Mouse (Mus musculus) adrenal gland, postnatal 36 days (tissue): ENCODE data around the gene Fank1. TPM values are rescaled to one million over a fixed set of nuclear protein-coding genes. Genes with fewer than 3 reads are reported as not detected.

ENCODE experiments used
- DNase-seq, 2 experiments: peaks; one replicate each; pipeline ENCODE4 v3.0.0; 2021; ENCODE audit warnings: mixed read lengths in 1 of 2
- total RNA-seq, 2 experiments: library from RNA; stranded (reverse); gene quantifications; 2 replicates each; pipeline ENCODE4 v1.2.3; 2021

Gene Fank1
- total RNA-seq, 2 experiments from 2014 or later = 0.50 TPM; not detected in 1

- DNase-seq = no peak
These were observed 8.6 kb upstream of the Fank1 start for GRCm38 (mm10) chr7:133768027-133768426.

DNA sequence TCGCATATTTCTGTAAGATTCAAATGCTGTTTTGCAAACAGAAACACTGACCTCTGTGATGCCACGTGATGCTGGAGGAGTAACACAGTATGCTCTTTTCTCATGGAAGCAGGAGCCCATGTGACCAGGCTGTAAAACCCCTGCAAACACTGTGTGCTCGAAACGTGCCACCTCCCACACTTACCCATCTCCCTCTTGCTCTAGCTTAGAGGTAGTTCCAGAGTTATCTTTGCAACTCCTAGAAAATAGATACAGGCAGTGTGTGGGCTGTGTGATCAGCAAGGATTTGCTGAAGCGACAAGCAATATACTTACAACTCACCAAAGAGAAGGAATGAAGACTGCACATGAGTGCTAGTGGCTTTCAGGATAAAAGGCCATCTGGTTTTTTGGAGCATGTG, 8.1 kb upstream of the Fank1 start:
- DNase-seq = no peak

GRCm38 (mm10) chr7:133775179-133775578, 1.5 kb upstream of the Fank1 start:
- DNase-seq = peak; percentile 58 to 60

DNA sequence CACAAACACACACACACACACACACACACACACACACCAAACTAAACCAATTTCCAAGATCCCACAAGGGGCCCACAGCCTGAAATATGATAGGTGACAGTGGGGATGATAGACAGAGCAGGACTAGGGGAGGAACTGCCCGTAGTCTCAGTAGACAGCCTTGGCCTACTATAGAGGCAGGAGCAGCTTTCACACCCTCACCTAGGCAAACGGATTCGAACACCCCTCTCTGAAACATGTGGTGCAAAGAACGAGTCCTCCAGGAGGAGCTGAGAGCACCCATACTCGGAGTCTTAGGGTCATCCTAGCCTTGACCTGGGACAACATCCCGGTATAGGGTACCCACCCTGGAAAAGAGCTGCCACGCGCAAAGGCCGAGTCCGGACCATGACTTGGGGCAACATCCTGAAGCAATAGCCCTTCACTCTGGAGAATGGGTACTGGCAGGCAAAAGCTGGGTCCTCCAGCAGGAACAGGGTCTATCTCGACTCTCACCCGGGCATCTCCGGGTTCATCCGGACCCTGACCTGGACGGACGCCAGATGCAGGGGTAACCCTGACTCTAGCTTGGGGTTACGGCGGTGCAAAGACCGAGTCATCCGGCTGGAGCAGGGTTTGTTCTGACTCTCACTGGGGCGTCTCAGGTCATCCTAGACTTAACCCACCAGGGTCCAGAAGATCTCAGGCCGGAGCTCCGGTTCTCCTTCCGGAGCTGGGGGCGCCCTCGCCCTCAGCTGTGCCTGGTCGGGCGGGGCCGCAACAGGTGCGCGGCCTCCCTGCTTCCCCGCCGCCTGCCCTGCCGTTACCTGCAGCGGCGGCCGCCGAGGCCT, 650 bp upstream of the Fank1 start:
- peak; percentile 51 to 62 for DNase-seq

DNA sequence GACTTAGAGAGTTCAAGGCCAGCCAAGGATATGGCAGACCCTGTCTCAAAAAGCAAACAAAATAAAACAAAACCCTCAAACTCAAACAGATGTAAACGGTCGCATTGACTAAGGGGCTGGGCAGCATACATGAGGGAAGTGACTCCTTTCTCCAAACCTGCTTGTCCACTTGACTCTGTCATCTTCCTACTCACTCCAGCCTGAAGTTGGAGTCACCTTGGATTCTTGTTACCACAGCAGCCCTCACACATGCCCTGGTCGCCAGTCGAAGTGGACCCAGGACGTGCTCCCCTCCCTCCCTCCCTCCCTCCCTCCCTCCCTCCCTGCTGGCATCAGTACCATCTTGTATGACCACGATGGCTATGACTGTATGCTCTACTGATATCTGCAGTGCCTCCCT, 4.9 kb downstream of the Fank1 start:
- DNase-seq = no peak

DNA sequence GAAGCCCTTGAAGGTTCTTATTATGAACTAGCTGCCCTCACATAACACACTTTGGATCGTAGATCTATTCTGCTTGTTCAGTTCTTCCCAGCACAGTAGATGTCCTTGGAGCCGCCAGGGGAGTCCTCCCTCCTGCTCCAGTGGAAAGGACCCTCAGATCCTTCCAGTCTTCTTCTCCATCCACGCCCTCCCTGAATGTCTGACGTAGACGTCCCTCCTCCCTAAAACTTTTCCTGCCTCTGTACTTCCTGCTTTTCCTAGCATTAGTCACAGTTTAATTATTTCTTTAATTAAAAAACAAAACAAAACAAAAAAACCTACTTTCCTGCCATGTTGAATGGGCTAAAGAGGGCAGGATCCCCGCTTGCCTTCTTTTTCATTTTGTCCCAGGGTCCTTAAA, 5.3 kb downstream of the Fank1 start:
- no peak for DNase-seq

DNA sequence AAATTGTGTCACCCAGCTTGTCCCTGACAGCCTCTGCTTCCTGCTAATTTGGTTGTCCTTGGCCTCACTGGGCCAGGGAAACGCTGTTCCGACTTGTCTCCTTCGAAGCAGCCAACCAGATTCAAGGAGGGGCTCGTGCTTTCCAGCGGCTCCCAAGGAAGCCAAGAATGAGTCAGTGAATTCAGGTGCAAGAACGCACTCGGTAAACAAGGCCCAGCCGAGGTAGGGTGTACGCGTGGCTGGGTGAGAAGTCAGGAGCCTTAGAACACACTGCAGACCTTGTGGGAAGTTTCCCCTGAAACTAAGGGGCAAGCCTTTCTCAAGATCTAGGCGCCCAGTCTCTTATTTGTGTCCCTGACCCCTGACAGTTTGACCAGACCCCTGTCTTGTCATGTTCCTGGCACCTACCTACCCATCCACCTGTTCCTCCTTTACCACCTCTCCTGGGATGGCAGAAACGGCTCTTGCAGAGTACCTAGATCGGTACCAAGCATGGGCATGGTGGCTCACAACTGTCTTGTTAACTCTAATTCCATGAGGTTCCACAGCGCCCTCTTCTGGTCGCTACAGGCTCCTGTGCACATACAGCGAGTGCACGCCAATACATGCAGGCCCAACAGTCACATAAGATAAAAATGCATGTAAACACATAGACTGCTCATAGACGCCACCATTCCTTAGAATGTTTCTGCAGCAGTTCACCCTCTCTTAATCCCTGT, 6.2 kb downstream of the Fank1 start, which contains the start of gene Dhx32:
Gene Dhx32 (minus strand): TSS at position 10 of the 719 bp plus-strand sequence.
- DNase-seq = peak; percentile 88 to 89

DNA sequence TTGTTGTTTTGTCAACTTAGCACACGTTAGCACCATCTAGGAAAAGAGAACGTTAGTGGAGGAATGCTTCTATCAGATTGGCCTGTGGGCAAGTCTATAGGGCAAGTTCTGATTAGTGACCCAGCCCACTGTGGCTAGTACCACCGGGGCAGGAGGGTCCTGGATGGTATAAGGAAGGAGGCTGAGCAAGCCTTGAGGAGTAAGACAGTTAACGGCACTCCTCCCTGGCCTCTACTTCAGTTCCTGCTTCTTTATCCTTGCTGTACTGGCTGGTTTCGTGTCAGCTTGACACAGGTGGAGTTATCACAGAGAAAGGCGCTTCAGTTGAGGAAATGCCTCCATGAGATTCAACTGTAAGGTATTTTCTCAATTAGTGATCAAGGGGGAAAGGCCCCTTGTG, 10.9 kb downstream of the Fank1 start:
- no peak for DNase-seq

DNA sequence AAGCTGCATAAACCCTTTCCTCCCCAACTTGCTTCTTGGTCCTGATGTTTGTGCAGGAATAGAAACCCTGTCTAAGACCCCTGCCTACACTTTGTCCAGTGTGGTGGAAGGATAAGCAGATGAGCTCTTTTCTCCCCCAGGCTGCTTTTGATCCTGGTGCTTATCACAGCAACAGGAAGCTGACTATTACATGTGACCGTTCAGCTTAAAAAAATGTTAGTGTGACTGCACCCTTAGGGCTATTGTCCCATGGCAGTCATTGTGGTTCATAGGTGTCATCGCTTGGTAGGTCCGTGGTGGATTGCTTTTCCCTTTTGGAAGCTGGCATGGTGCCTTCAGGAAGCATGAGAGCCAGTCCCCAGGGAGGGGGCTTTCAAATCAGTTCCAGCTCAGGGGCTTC, 11.5 kb downstream of the Fank1 start:
- no peak for DNase-seq

DNA sequence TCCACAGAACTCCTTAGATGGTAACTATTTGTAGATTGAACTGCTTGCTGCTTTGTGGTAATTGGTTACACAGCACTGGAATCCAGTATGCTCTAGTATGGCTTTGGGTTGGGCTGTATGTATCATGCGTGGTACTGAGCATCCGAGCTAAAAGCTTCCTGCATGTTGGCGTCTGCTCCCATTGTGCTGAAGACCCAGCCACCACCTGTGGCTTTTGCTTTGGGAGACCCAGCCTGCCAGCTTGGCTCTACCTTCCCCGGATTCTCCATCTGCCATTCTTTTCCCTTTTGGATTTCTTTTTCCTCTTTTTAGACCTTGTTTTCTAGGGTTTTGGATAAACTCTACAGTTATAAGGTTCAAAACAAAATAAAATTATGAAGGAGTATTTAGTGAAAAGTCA, 13.5 kb downstream of the Fank1 start:
- DNase-seq = no peak

- no peak for DNase-seq
These were observed 14.1 kb downstream of the Fank1 start for GRCm38 (mm10) chr7:133790608-133791229.

GRCm38 (mm10) chr7:133792771-133793170, 16.1 kb downstream of the Fank1 start:
- no peak for DNase-seq

- DNase-seq = peak; percentile 66 to 82
These were observed 16.8 kb downstream of the Fank1 start for GRCm38 (mm10) chr7:133793248-133794131.

DNA sequence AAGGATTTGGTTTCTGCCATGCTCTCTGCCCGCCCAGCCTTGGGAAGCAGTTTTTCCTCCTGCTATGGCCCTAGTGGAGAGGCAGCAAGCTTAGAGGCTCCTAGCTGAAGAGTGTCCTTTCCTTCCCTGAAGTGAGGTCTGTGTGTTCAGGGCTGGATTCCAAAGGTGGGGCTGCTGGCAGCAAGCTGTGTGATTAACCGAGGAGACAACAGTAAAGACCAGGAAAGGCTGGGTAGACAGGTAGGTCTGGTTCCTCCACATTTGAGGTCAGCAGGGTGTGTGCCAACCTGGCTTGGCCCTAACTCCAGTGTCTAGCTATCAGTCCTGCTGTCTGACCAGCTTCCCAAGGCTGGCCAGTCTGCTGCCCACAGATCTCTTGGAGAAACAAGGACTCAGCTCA, 18.1 kb downstream of the Fank1 start:
- DNase-seq = no peak

DNA sequence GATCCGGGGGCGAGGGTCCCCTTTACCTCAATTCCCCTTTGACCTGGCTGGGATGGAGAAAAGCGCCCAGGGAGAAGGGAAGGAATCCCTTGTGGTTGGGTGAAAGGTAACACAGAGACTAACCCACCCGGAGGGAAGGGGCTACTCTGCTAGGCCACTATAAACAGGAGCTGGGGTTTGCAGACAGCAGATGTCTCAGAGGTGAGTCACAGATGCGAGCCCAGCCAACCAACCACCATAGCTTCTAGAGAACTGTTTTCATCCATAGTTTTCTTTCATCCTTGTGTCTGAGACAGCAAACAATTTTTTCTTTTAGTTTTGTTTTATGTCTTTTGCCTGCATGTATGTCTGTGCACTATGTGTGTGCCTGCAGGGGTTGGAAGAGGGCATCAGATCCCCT, 23.3 kb downstream of the Fank1 start:
- no peak for DNase-seq

GRCm38 (mm10) chr7:133801823-133802222, 25.2 kb downstream of the Fank1 start:
- DNase-seq = peak; percentile 26 to 38

GRCm38 (mm10) chr7:133805614-133806175, 29.0 kb downstream of the Fank1 start:
- DNase-seq = peak; percentile 72 to 77

DNA sequence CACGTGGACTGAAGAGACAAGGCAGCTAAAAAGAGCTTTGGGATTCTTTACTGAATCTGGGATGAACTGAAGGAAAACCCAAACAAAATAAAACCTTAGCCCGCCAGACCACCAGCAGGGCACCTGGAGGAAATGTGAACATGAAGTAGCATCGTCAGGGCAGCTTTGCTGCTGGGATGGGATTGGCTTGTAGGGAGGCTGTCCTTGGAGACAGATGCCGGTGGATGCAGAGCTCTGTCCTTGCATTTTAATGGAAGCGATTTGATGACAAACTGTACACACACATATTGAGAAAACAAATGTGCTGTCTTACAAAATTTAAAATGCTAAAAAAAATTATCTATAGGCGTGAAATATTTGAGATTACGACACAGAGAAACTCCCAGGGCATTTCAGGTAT, 36.3 kb downstream of the Fank1 start:
- DNase-seq = no peak

GRCm38 (mm10) chr7:133813331-133813730, 36.7 kb downstream of the Fank1 start:
- no peak for DNase-seq

- DNase-seq = no peak
These were observed 47.1 kb downstream of the Fank1 start for GRCm38 (mm10) chr7:133823751-133824150.

DNA sequence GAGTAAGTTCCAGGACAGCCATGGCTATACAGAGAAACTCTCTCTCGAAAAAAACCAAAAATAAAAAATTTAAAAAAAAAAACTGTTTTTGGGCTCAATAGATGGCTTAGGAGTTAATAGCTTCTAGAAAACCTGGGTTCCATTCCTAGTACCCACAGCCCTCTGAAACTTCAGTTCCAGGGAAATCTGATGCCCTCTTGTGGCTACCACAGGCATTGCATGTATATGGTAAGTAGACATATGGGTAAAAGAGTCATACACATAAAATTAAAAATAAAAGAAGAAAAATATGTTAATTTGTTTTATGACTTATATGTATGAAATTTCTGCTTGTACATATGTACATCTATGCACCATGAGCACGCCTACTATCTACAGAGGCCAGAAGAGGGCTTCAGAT, 47.9 kb downstream of the Fank1 start:
- DNase-seq = peak in 1 of 2 experiments; percentile 28

- no peak for DNase-seq
These were observed 51.9 kb downstream of the Fank1 start for GRCm38 (mm10) chr7:133828514-133828913.
